Mouse (Mus musculus) ES-E14 (cell line): ENCODE data around the gene Prpsap1.

Experiments used
- CHD2 ChIP-seq: IDR thresholded peaks from 2 replicates; pipeline ENCODE4 v1.6.1; 2014; ENCODE audit warnings: mild to moderate bottlenecking, low read depth, low read length, inconsistent platforms
- MAFK ChIP-seq: IDR thresholded peaks from 2 replicates; pipeline ENCODE4 v1.6.1; 2014; ENCODE audit warnings: mild to moderate bottlenecking, low read depth, low read length, inconsistent platforms; ENCODE audit not compliant: insufficient read depth
- ZNF384 ChIP-seq: IDR thresholded peaks from 2 replicates; pipeline ENCODE4 v1.6.1; 2012; ENCODE audit warnings: low read depth, low read length, inconsistent platforms

GRCm38 (mm10) chr11:116512987-116513386, 19.0 kb upstream of the Prpsap1 start:
- TF ChIP-seq MAFK (no peak), ZNF384 (no peak), CHD2 (no peak)
